Comparison of ENCODE assay signal across 29 mouse cellular contexts in the genomic region with DNA sequence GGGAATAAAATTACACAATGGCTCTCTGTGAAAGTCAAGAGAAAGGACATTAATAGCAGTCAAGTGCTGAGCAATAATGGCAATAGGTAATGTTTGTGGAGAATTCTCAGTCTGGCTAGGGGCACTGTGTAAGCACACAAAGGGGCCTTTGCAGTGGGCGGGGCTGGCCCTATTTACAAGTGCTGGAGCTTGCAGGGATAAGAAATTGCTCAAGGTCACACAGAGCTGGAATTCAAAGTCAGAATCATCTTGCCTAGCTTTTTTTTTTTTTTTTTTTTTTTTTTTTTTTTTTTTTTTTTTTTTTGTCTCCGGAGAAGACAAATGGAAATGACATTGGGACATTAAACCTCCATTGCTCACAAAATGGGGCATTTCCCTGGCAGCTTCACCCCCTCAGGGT.
DNase-seq lines count a peak whose midpoint lies in the region; ATAC-seq and TF ChIP-seq lines count a peak whose summit lies in the region.
"Had no signal": no experiment of that assay in that cellular context is flagged by ENCODE, and none has a peak within 500 bp of the region (broad histone marks: within the 10 kb centered on the region; RNA-seq: fewer than 3 reads in every experiment).

No protein-coding gene starts in this region.

- H3K36me3 ChIP-seq in midbrain, embryonic 11.5 days (ENCODE audit: control insufficient read depth, insufficient read depth, low read length), result no peaks in the 10 kb centered on the region
- H3K36me3 ChIP-seq in midbrain, embryonic 14.5 days (ENCODE audit: control insufficient read depth, insufficient read depth, low read length), result no peaks in the 10 kb centered on the region
- no peaks in the 10 kb centered on the region for H3K36me3 ChIP-seq in ES-E14 (ENCODE audit: control insufficient read depth, insufficient read depth, low read length, poor library complexity, severe bottlenecking)
- H3K36me3 ChIP-seq: embryonic facial prominence, embryonic 12.5 days; embryonic facial prominence, embryonic 15.5 days; forebrain, embryonic 12.5 days; forebrain, embryonic 15.5 days; G1E; heart, embryonic 10.5 days; heart, embryonic 13.5 days had no signal

- H3K27ac ChIP-seq in midbrain, embryonic 11.5 days (ENCODE audit: low read depth, low read length), result no peak overlapping the region
- no peak overlapping the region for H3K27ac ChIP-seq in midbrain, embryonic 14.5 days (replicated peaks; ENCODE audit: low read depth, low read length)
- H3K27ac ChIP-seq in ES-E14 (ENCODE audit: insufficient read depth, low read depth, low read length, poor library complexity, severe bottlenecking), result no peak overlapping the region
- H3K27ac ChIP-seq: embryonic facial prominence, embryonic 12.5 days; embryonic facial prominence, embryonic 15.5 days; forebrain, embryonic 12.5 days; forebrain, embryonic 15.5 days; heart, adult 2 months; heart, embryonic 10.5 days; heart, embryonic 13.5 days; hindbrain, embryonic 14.5 days; hindbrain, postnatal 0 days had no signal

- ATAC-seq in midbrain, embryonic 11.5 days (ENCODE audit: low FRiP score), result peak; percentile 46; the same call in 1 of the 2 replicates
- ATAC-seq in midbrain, embryonic 14.5 days (ENCODE audit: low FRiP score, low TSS enrichment), result no peak
- ATAC-seq: activated CD4-positive, CD25-positive, alpha-beta regulatory T cell, adult 4 months; CD4-positive, CD25-positive, alpha-beta regulatory T cell, adult 4 months; forebrain, embryonic 15.5 days; hindbrain, postnatal 0 days; inflammation-experienced regulatory T-cells, adult 6 months; Patski had no signal

- in situ Hi-C loops in ES-E14 (cut with MboI; ENCODE audit: low sequenced_read_pairs in 2 of 2, unreplicated experiment in 2 of 2), result no loop called here

- H3K4me1 ChIP-seq in midbrain, embryonic 11.5 days (ENCODE audit: control insufficient read depth, insufficient read depth, low read length), result no peaks in the 10 kb centered on the region
- H3K4me1 ChIP-seq in midbrain, embryonic 14.5 days (ENCODE audit: control insufficient read depth, insufficient read depth, low read length), result no peaks in the 10 kb centered on the region
- no peaks in the 10 kb centered on the region for H3K4me1 ChIP-seq in ES-E14 (ENCODE audit: control insufficient read depth in 2 of 2, insufficient read depth in 2 of 2, low read length in 2 of 2, poor library complexity in 1 of 2)
- H3K4me1 ChIP-seq: embryonic facial prominence, embryonic 12.5 days; embryonic facial prominence, embryonic 15.5 days; forebrain, embryonic 12.5 days; forebrain, embryonic 15.5 days; heart, embryonic 10.5 days; heart, embryonic 13.5 days had no signal

- H3K4me3 ChIP-seq in midbrain, embryonic 11.5 days (ENCODE audit: low read depth, low read length), result no peak overlapping the region
- H3K4me3 ChIP-seq in midbrain, embryonic 14.5 days (replicated peaks; ENCODE audit: low read depth, low read length), result no peak overlapping the region
- H3K4me3 ChIP-seq in ES-E14 (ENCODE audit: insufficient read depth in 1 of 2, low read depth in 1 of 2, low read length in 2 of 2, poor library complexity in 1 of 2, severe bottlenecking in 1 of 2), result no peak overlapping the region
- H3K4me3 ChIP-seq: embryonic facial prominence, embryonic 12.5 days; embryonic facial prominence, embryonic 15.5 days; forebrain, embryonic 12.5 days; forebrain, embryonic 15.5 days; heart, adult 2 months; heart, embryonic 10.5 days; heart, embryonic 13.5 days had no signal

- 71% methylated on average over 2 of the region's 2 CpGs for WGBS in midbrain, embryonic 11.5 days
- WGBS in midbrain, embryonic 14.5 days, result 78% methylated on average over 2 of the region's 2 CpGs

- no peaks in the 10 kb centered on the region for H3K27me3 ChIP-seq in midbrain, embryonic 11.5 days (ENCODE audit: control insufficient read depth, insufficient read depth, low read length)
- no peaks in the 10 kb centered on the region for H3K27me3 ChIP-seq in midbrain, embryonic 14.5 days (ENCODE audit: control insufficient read depth, insufficient read depth, low read length)
- H3K27me3 ChIP-seq: embryonic facial prominence, embryonic 12.5 days; embryonic facial prominence, embryonic 15.5 days; forebrain, embryonic 12.5 days; forebrain, embryonic 15.5 days; heart, embryonic 13.5 days; Patski had no signal

- DNase-seq in midbrain, embryonic 11.5 days (ENCODE audit: low spot score, missing footprints), result no peak
- no peak for DNase-seq in midbrain, embryonic 14.5 days
- DNase-seq in ES-E14 (ENCODE audit: low read depth, low spot score), result no peak
- peak; percentile 41 for DNase-seq in ZHBTc4 (ENCODE audit: low read depth, low spot score)
- DNase-seq in cerebellum, adult 11 months, result no peak
- DNase-seq in kidney, adult 18-20 months, result no peak
- DNase-seq: adrenal gland, adult 8-10 months; adrenal gland, postnatal 25 days; cerebellum, adult 2 months; cerebellum, adult 9-11 months; cerebellum, postnatal 25 days; gastrocnemius, postnatal 10 days; gastrocnemius, postnatal 36 days; heart, adult 2 months; heart, postnatal 14 days; heart, postnatal 4 days had no signal

- no peak overlapping the region for H3K9ac ChIP-seq in midbrain, embryonic 11.5 days (ENCODE audit: low read length)
- H3K9ac ChIP-seq in midbrain, embryonic 14.5 days (replicated peaks; ENCODE audit: low read length), result no peak overlapping the region
- no peak overlapping the region for H3K9ac ChIP-seq in ES-E14 (ENCODE audit: insufficient read depth, low read depth, low read length, poor library complexity, severe bottlenecking)
- H3K9ac ChIP-seq: embryonic facial prominence, embryonic 12.5 days; embryonic facial prominence, embryonic 15.5 days; forebrain, embryonic 12.5 days; forebrain, embryonic 15.5 days; heart, embryonic 13.5 days; hindbrain, embryonic 14.5 days had no signal

- H3K4me2 ChIP-seq in midbrain, embryonic 11.5 days, result no peak overlapping the region
- H3K4me2 ChIP-seq in midbrain, embryonic 14.5 days (ENCODE audit: low read length), result no peak overlapping the region
- H3K4me2 ChIP-seq: embryonic facial prominence, embryonic 12.5 days; embryonic facial prominence, embryonic 15.5 days; forebrain, embryonic 12.5 days; forebrain, embryonic 15.5 days; heart, embryonic 13.5 days; hindbrain, embryonic 14.5 days had no signal

- H3K9me3 ChIP-seq in midbrain, embryonic 11.5 days (ENCODE audit: control insufficient read depth, low read length), result no peaks in the 10 kb centered on the region
- no peaks in the 10 kb centered on the region for H3K9me3 ChIP-seq in midbrain, embryonic 14.5 days (ENCODE audit: control insufficient read depth, low read length)
- H3K9me3 ChIP-seq in ES-E14 (ENCODE audit: control insufficient read depth, insufficient read depth, low read depth, low read length), result no peaks in the 10 kb centered on the region
- H3K9me3 ChIP-seq: embryonic facial prominence, embryonic 12.5 days; embryonic facial prominence, embryonic 15.5 days; forebrain, embryonic 12.5 days; forebrain, embryonic 15.5 days; heart, embryonic 10.5 days; heart, embryonic 13.5 days had no signal

TF ChIP-seq in ES-E14, 5 proteins besides CTCF, POLR2A, EP300 and RAD21:
- TF ChIP-seq ZC3H11A (IDR thresholded peaks at IDR 0.05; ENCODE audit: borderline replicate concordance, low read depth, low read length), result no peak
- TF ChIP-seq HCFC1 (IDR thresholded peaks at IDR 0.05; ENCODE audit: borderline replicate concordance, insufficient read depth, low read length), result no peak
- TF ChIP-seq ZNF384 (IDR thresholded peaks at IDR 0.05; ENCODE audit: low read depth, low read length), result peak; percentile 83
TF ChIP-seq in ES-E14: peak in this region for 1.
